Mouse (Mus musculus): ENCODE results near the gene Hist1h2af. TPM values are rescaled to one million over a fixed set of nuclear protein-coding genes. Genes with fewer than 3 reads are reported as not detected.
A peak's percentile ranks its signal among the peaks of the same experiment; 100 is the strongest.
"Not testable (repeated sequence)": the region's sequence is repeated elsewhere in the genome, so short reads cannot be mapped to it uniquely, and the experiment has no call there.

The Hist1h2af gene
- polyA plus RNA-seq, 1 experiment from 2014 or later, result 3.3 TPM

- Histone ChIP-seq H3K4me1 (replicated peaks; ENCODE audit: insufficient read depth, low read length) (no peaks in the 10 kb centered on the region), H3K36me3 (ENCODE audit: insufficient read depth, low read length) (no peaks in the 10 kb centered on the region), H3K27ac (no peak overlapping the region), H3K9ac (ENCODE audit: low read depth, low read length) (no peak overlapping the region), H3K27me3 (ENCODE audit: insufficient read depth, low read length) (no peaks in the 10 kb centered on the region), H3K9me3 (replicated peaks; ENCODE audit: low read length) (no peaks in the 10 kb centered on the region), H3K4me2 (ENCODE audit: low read length) (no peak overlapping the region), H3K4me3 (replicated peaks; ENCODE audit: low read depth, low read length) (no peak overlapping the region)
- DNase-seq (ENCODE audit: low spot score) (no peak), ATAC-seq (replicated peaks; ENCODE audit: low FRiP score, low read depth) (no peak)
- WGBS, result 75% methylated on average over 5 of the region's 5 CpGs
- TF ChIP-seq CTCF (IDR thresholded peaks at IDR 0.05; ENCODE audit: low read depth), result no peak
These were observed 13.0 kb downstream of the Hist1h2af start for GRCm38 (mm10) chr13:23546694-23547093.

GRCm38 (mm10) chr13:23550761-23551145 is 17.0 kb downstream of the Hist1h2af start:
- H3K27ac ChIP-seq, result peak overlapping the region; percentile 90
- H3K36me3 ChIP-seq (ENCODE audit: insufficient read depth, low read length), result no peaks in the 10 kb centered on the region
- H3K4me1 ChIP-seq (replicated peaks; ENCODE audit: insufficient read depth, low read length), result no peaks in the 10 kb centered on the region
- peak overlapping the region; percentile 62 for H3K4me2 ChIP-seq (ENCODE audit: low read length)
- H3K9ac ChIP-seq (ENCODE audit: low read depth, low read length), result peak overlapping the region; percentile 58
- DNase-seq (ENCODE audit: low spot score), result peak; percentile 49
- H3K27me3 ChIP-seq (ENCODE audit: insufficient read depth, low read length), result no peaks in the 10 kb centered on the region
- H3K9me3 ChIP-seq (replicated peaks; ENCODE audit: low read length), result no peaks in the 10 kb centered on the region
- peak overlapping the region; percentile 38 for H3K4me3 ChIP-seq (replicated peaks; ENCODE audit: low read depth, low read length)
- no peak for ATAC-seq (replicated peaks; ENCODE audit: low FRiP score, low read depth)
- WGBS, result under 1% methylated on average over 3 of the region's 3 CpGs
- no peak for TF ChIP-seq CTCF (IDR thresholded peaks at IDR 0.05; ENCODE audit: low read depth)

- DNase-seq (ENCODE audit: low spot score), result peak; percentile 99
- H3K27me3 ChIP-seq (ENCODE audit: insufficient read depth, low read length); H3K4me1 ChIP-seq (replicated peaks; ENCODE audit: insufficient read depth, low read length); H3K9me3 ChIP-seq (replicated peaks; ENCODE audit: low read length); H3K36me3 ChIP-seq (ENCODE audit: insufficient read depth, low read length): not testable (repeated sequence)
- under 1% methylated on average over 47 of the region's 47 CpGs for WGBS
- Histone ChIP-seq H3K27ac (peak within 1 kb of the TSS; percentile 90), H3K4me2 (ENCODE audit: low read length) (peak within 1 kb of the TSS; percentile 62), H3K9ac (ENCODE audit: low read depth, low read length) (peak within 1 kb of the TSS; percentile 58), H3K4me3 (replicated peaks; ENCODE audit: low read depth, low read length) (peak within 1 kb of the TSS; percentile 38)
- peak; percentile 62 for TF ChIP-seq CTCF (IDR thresholded peaks at IDR 0.05; ENCODE audit: low read depth)
- ATAC-seq (replicated peaks; ENCODE audit: low FRiP score, low read depth), result peak; percentile 78
These were observed 17.6 kb downstream of the Hist1h2af start, which contains the start of gene Hist1h4f for GRCm38 (mm10) chr13:23551146-23551834. TSS of gene Hist1h4f (minus strand) at chr13:23551648.

- Histone ChIP-seq H3K4me2 (ENCODE audit: low read length) (peak overlapping the region; percentile 62), H3K9ac (ENCODE audit: low read depth, low read length) (peak overlapping the region; percentile 58; the same call in 1 of the 2 replicates), H3K27me3 (ENCODE audit: insufficient read depth, low read length) (no peaks in the 10 kb centered on the region), H3K4me1 (replicated peaks; ENCODE audit: insufficient read depth, low read length) (no peaks in the 10 kb centered on the region), H3K9me3 (replicated peaks; ENCODE audit: low read length) (no peaks in the 10 kb centered on the region), H3K36me3 (ENCODE audit: insufficient read depth, low read length) (no peaks in the 10 kb centered on the region), H3K4me3 (replicated peaks; ENCODE audit: low read depth, low read length) (peak overlapping the region; percentile 38; the same call in 1 of the 2 replicates), H3K27ac (peak overlapping the region; percentile 90)
- TF ChIP-seq CTCF (IDR thresholded peaks at IDR 0.05; ENCODE audit: low read depth), result no peak
- WGBS, result 47% methylated on average over 8 of the region's 8 CpGs
- no peak for DNase-seq (ENCODE audit: low spot score)
- ATAC-seq (replicated peaks; ENCODE audit: low FRiP score, low read depth), result no peak
These were observed 18.5 kb downstream of the Hist1h2af start for GRCm38 (mm10) chr13:23551931-23552914.

GRCm38 (mm10) chr13:23552962-23553361 is 19.3 kb downstream of the Hist1h2af start, which contains the start of gene Hist1h1d:
TSS of gene Hist1h1d (plus strand) at chr13:23553262.
- no peak for ATAC-seq (replicated peaks; ENCODE audit: low FRiP score, low read depth)
- no peak for TF ChIP-seq CTCF (IDR thresholded peaks at IDR 0.05; ENCODE audit: low read depth)

GRCm38 (mm10) chr13:23554393-23554792 is 20.7 kb downstream of the Hist1h2af start:
- peak overlapping the region; percentile 95 for H3K4me2 ChIP-seq (ENCODE audit: low read length)
- H3K9ac ChIP-seq (ENCODE audit: low read depth, low read length), result peak overlapping the region; percentile 88
- no peak for DNase-seq (ENCODE audit: low spot score)
- no peaks in the 10 kb centered on the region for H3K36me3 ChIP-seq (ENCODE audit: insufficient read depth, low read length)
- peak overlapping the region; percentile 44 for H3K4me3 ChIP-seq (replicated peaks; ENCODE audit: low read depth, low read length)
- no peaks in the 10 kb centered on the region for H3K4me1 ChIP-seq (replicated peaks; ENCODE audit: insufficient read depth, low read length)
- H3K9me3 ChIP-seq (replicated peaks; ENCODE audit: low read length), result no peaks in the 10 kb centered on the region
- WGBS, result 19% methylated on average over 9 of the region's 9 CpGs
- TF ChIP-seq CTCF (IDR thresholded peaks at IDR 0.05; ENCODE audit: low read depth), result no peak
- H3K27ac ChIP-seq, result peak overlapping the region; percentile 98
- ATAC-seq (replicated peaks; ENCODE audit: low FRiP score, low read depth), result no peak
- no peaks in the 10 kb centered on the region for H3K27me3 ChIP-seq (ENCODE audit: insufficient read depth, low read length)

More at GRCm38 (mm10) chr13:23552962-23553361, 19.3 kb downstream of the Hist1h2af start, which contains the start of gene Hist1h1d:
- Histone ChIP-seq H3K36me3 (ENCODE audit: insufficient read depth, low read length) (no peaks in the 10 kb centered on the region), H3K4me1 (replicated peaks; ENCODE audit: insufficient read depth, low read length) (no peaks in the 10 kb centered on the region), H3K4me2 (ENCODE audit: low read length) (peak within 1 kb of the TSS; percentile 62; the same call in 1 of the 2 replicates), H3K9ac (ENCODE audit: low read depth, low read length) (peak within 1 kb of the TSS; percentile 58; the same call in 1 of the 2 replicates), H3K27ac (peak within 1 kb of the TSS; percentile 98), H3K9me3 (replicated peaks; ENCODE audit: low read length) (no peaks in the 10 kb centered on the region), H3K27me3 (ENCODE audit: insufficient read depth, low read length) (no peaks in the 10 kb centered on the region), H3K4me3 (replicated peaks; ENCODE audit: low read depth, low read length) (no peak within 1 kb of the TSS)
- DNase-seq (ENCODE audit: low spot score), result no peak

Data from kidney, postnatal 0 days (tissue).